In genomic region chr3:116388808-116389207, GRCm38 (mm10) we compare ENCODE assay signal across 9 mouse cellular contexts. TPM values are rescaled to one million over a fixed set of nuclear protein-coding genes. Genes with fewer than 3 reads are reported as not detected.
DNase-seq lines count a peak whose midpoint lies in the region; ATAC-seq and TF ChIP-seq lines count a peak whose summit lies in the region.
"Had no signal": no experiment of that assay in that cellular context is flagged by ENCODE, and none has a peak within 500 bp of the region (broad histone marks: within the 10 kb centered on the region; RNA-seq: fewer than 3 reads in every experiment).

No protein-coding gene starts in this region.

- peaks cover 9% of the 10 kb centered on the region for H3K4me1 ChIP-seq in heart, adult 2 months (ENCODE audit: control insufficient read depth, insufficient read depth, low read length)
- H3K4me1 ChIP-seq in G1E (ENCODE audit: insufficient read depth, low read depth, low read length): peaks cover 77% of the 10 kb centered on the region
- H3K4me1 ChIP-seq in erythroblast, embryonic 14.5 days (ENCODE audit: control insufficient read depth): peaks cover 79% of the 10 kb centered on the region
- peaks cover 71% of the 10 kb centered on the region for H3K4me1 ChIP-seq in liver, embryonic 15.5 days (replicated peaks)

- no peaks in the 10 kb centered on the region; the same call in 1 of the 2 replicates for H3K36me3 ChIP-seq in heart, adult 2 months (ENCODE audit: control insufficient read depth, insufficient read depth, low read length)
- H3K36me3 ChIP-seq in G1E (replicated peaks): peaks cover 34% of the 10 kb centered on the region
- H3K36me3 ChIP-seq in erythroblast, embryonic 14.5 days (ENCODE audit: control insufficient read depth): peaks cover 24% of the 10 kb centered on the region
- no peaks in the 10 kb centered on the region for H3K36me3 ChIP-seq in liver, embryonic 15.5 days (replicated peaks)

- TF ChIP-seq CTCF in heart, adult 2 months (IDR thresholded peaks at IDR 0.05): no peak
- no peak for TF ChIP-seq CTCF in G1E (IDR thresholded peaks at IDR 0.05; ENCODE audit: low read depth, low read length)

- H3K4me3 ChIP-seq in heart, adult 2 months: no peak overlapping the region
- peak overlapping the region; percentile 51; the same call in 1 of the 2 replicates for H3K4me3 ChIP-seq in G1E (ENCODE audit: low read depth, low read length)
- H3K4me3 ChIP-seq in erythroblast, embryonic 14.5 days (replicated peaks): peak overlapping the region; percentile 50
- H3K4me3 ChIP-seq in liver, embryonic 15.5 days (replicated peaks): peak overlapping the region; percentile 41

- H3K79me2 ChIP-seq in heart, adult 2 months (replicated peaks; ENCODE audit: control insufficient read depth, insufficient read depth, low read length): no peaks in the 10 kb centered on the region

- no peak overlapping the region for H3K9ac ChIP-seq in heart, adult 2 months (ENCODE audit: low read depth, low read length)
- H3K9ac ChIP-seq in liver, embryonic 15.5 days: peak overlapping the region; percentile 14

- peak; percentile 85 for ATAC-seq in G1E (ENCODE audit: extremely low read depth, insufficient number of reproducible peaks, low FRiP score, poor library complexity, severe bottlenecking)
- ATAC-seq in liver, embryonic 15.5 days (ENCODE audit: insufficient read depth): peak; percentile 95

- H3K27ac ChIP-seq in heart, adult 2 months: peak overlapping the region; percentile 57
- H3K27ac ChIP-seq in liver, embryonic 15.5 days (replicated peaks): peak overlapping the region; percentile 88

- no peak for TF ChIP-seq POLR2A in heart, adult 2 months (IDR thresholded peaks at IDR 0.05; ENCODE audit: insufficient read depth, low read depth, low read length)

- WGBS in heart, adult 2 months: 37% methylated on average over 11 of the region's 11 CpGs
- 21% methylated on average over 11 of the region's 11 CpGs for WGBS in liver, embryonic 15.5 days (ENCODE audit: insufficient replicate concordance)

- no peak for TF ChIP-seq EP300 in heart, adult 2 months (IDR thresholded peaks at IDR 0.05; ENCODE audit: insufficient read depth, low read depth, low read length)

- intact Hi-C loops in heart, adult 2 months (cut with DNase I): loop anchor here (5.0 kb wide), 1 partner anchor 47 kb away; no protein-coding TSS in a partner anchor
- intact Hi-C loops in heart, postnatal 14 days (cut with DNase I): no loop called here

- H3K9me3 ChIP-seq in G1E (replicated peaks): no peaks in the 10 kb centered on the region
- H3K9me3 ChIP-seq in erythroblast, embryonic 14.5 days (ENCODE audit: control insufficient read depth, low read length): no peaks in the 10 kb centered on the region
- no peaks in the 10 kb centered on the region for H3K9me3 ChIP-seq in liver, embryonic 15.5 days (replicated peaks)

- DNase-seq in heart, adult 2 months: no peak
- DNase-seq in heart, postnatal 14 days: no peak
- DNase-seq in G1E (ENCODE audit: low spot score): peak; percentile 70
- no peak for DNase-seq in right cerebral cortex, postnatal 25 days
- DNase-seq in cerebellum, adult 8-10 months: no peak
- DNase-seq in right cerebral cortex, postnatal 14 days: no peak
- DNase-seq: right cerebral cortex, adult 18-20 months had no signal

- no peaks in the 10 kb centered on the region for H3K27me3 ChIP-seq in heart, adult 2 months (ENCODE audit: control insufficient read depth, insufficient read depth, low read length)
- H3K27me3 ChIP-seq in G1E (ENCODE audit: insufficient read depth, low read length): no peaks in the 10 kb centered on the region
- no peaks in the 10 kb centered on the region for H3K27me3 ChIP-seq in erythroblast, embryonic 14.5 days (ENCODE audit: control insufficient read depth)
- H3K27me3 ChIP-seq in liver, embryonic 15.5 days: no peaks in the 10 kb centered on the region

- peak overlapping the region; percentile 69 for H3K4me2 ChIP-seq in liver, embryonic 15.5 days

RNA-seq across cellular contexts. Expression of gene Cdc14a, which starts 35.0 kb away (rescaled TPM):
- total RNA-seq in heart, adult 2 months (2021): 1 to 10 TPM; 2.8 to 3.4 TPM
- 1.3 and 1.6 TPM in 2 replicates for polyA plus RNA-seq in heart, adult 2 months (2012; rRNA removed)
- total RNA-seq in heart, postnatal 14 days (2021): 1 to 10 TPM; 3.8 to 4.7 TPM
- total RNA-seq in G1E (2014; fragmentation: Nextera tagmentation) (24.0 and 29.9 TPM in 2 replicates), G1E (2017) (16.9 and 18.9 TPM in 2 replicates)
- 9.3 and 9.6 TPM in 2 replicates for polyA plus RNA-seq in G1E (2012)
- 0.10 and 0.25 TPM in 2 replicates for polyA plus RNA-seq in erythroblast, embryonic 14.5 days (2012)
- polyA plus RNA-seq in liver, embryonic 15.5 days (2015; fragmentation: Nextera tagmentation; extraction: Ambion mirVana): 1.9 and 2.1 TPM in 2 replicates
